Mouse (Mus musculus) testis, adult 2 months (tissue): ENCODE results near the gene Foxj2. TPM values are rescaled to one million over a fixed set of nuclear protein-coding genes. Genes with fewer than 3 reads are reported as not detected.

Experiments used
- H3K27ac ChIP-seq: fragments of 200-500 bp; 2 replicates; pipeline ENCODE4 v1.5.1; 2012; ENCODE audit warnings: low read depth, low read length; ENCODE audit not compliant: control insufficient read depth, insufficient read depth
- H3K27me3 ChIP-seq: fragments of 200-500 bp; 2 replicates; pipeline ENCODE4 v1.6.1; 2012; ENCODE audit warnings: mild to moderate bottlenecking, low read length, moderate library complexity; ENCODE audit not compliant: control insufficient read depth, insufficient read depth
- H3K36me3 ChIP-seq: fragments of 200-500 bp; 2 replicates; pipeline ENCODE4 v1.6.1; 2012; ENCODE audit warnings: mild to moderate bottlenecking, low read length; ENCODE audit not compliant: control insufficient read depth, insufficient read depth
- H3K4me1 ChIP-seq: fragments of 200-500 bp; 2 replicates; pipeline ENCODE4 v1.6.1; 2012; ENCODE audit warnings: low read length; ENCODE audit not compliant: control insufficient read depth, insufficient read depth
- H3K4me3 ChIP-seq: fragments of 200-500 bp; 2 replicates; pipeline ENCODE4 v1.5.1; 2012; ENCODE audit warnings: low read depth, mild to moderate bottlenecking, low read length, moderate library complexity, mixed read lengths; ENCODE audit not compliant: control insufficient read depth
- CTCF ChIP-seq: fragments of 200-500 bp; IDR thresholded peaks from 2 replicates; pipeline ENCODE4 v1.5.1; 2012; ENCODE audit warnings: low read depth, mild to moderate bottlenecking, inconsistent platforms, low read length, moderate library complexity; ENCODE audit not compliant: control insufficient read depth, insufficient read depth, insufficient replicate concordance
- POLR2A ChIP-seq: fragments of 200-500 bp; IDR thresholded peaks from 2 replicates; pipeline ENCODE4 v1.6.1; 2012; ENCODE audit warnings: low read depth, mild to moderate bottlenecking, inconsistent platforms, low read length, moderate library complexity; ENCODE audit not compliant: control insufficient read depth
- polyA plus RNA-seq: library from polyadenylated mRNA; depleted of rRNA; stranded (reverse); fragments of >200 nt; gene quantifications from 2 replicates; pipeline ENCODE4 v1.2.3, GENCODE M21; 2012

Gene Foxj2
- polyA plus RNA-seq, 1 experiment: 3.7 TPM

GRCm38 (mm10) chr6:122820071-122820798 lies 521 bp downstream of the Foxj2 start:
- no peaks in the 10 kb centered on the region for H3K36me3 ChIP-seq
- no peak for TF ChIP-seq CTCF
- no peak for TF ChIP-seq POLR2A
- H3K27ac ChIP-seq: peak overlapping the region; percentile 21; the same call in 1 of the 2 replicates

GRCm38 (mm10) chr6:122820799-122821650 lies 1.3 kb downstream of the Foxj2 start:
- Histone ChIP-seq H3K27me3 (no peaks in the 10 kb centered on the region; the same call in 1 of the 2 replicates), H3K4me3 (peak overlapping the region; percentile 80), H3K36me3 (no peaks in the 10 kb centered on the region), H3K27ac (no peak overlapping the region), H3K4me1 (peaks cover 8% of the 10 kb centered on the region)
- TF ChIP-seq CTCF (no peak), POLR2A (no peak)

More at GRCm38 (mm10) chr6:122820071-122820798, 521 bp downstream of the Foxj2 start:
- no peaks in the 10 kb centered on the region; the same call in 1 of the 2 replicates for H3K27me3 ChIP-seq
- peaks cover 6% of the 10 kb centered on the region for H3K4me1 ChIP-seq
- peak overlapping the region; percentile 80 for H3K4me3 ChIP-seq

GRCm38 (mm10) chr6:122821822-122822221 lies 2.1 kb downstream of the Foxj2 start:
- no peak overlapping the region for H3K27ac ChIP-seq
- H3K4me1 ChIP-seq: peaks cover 12% of the 10 kb centered on the region
- no peak overlapping the region for H3K4me3 ChIP-seq
- TF ChIP-seq POLR2A (no peak), CTCF (no peak)
- H3K27me3 ChIP-seq: no peaks in the 10 kb centered on the region; the same call in 1 of the 2 replicates
- no peaks in the 10 kb centered on the region for H3K36me3 ChIP-seq

- TF ChIP-seq POLR2A: no peak
- TF ChIP-seq CTCF: no peak
- Histone ChIP-seq H3K36me3 (no peaks in the 10 kb centered on the region), H3K27me3 (no peaks in the 10 kb centered on the region; the same call in 1 of the 2 replicates), H3K4me1 (peaks cover 12% of the 10 kb centered on the region), H3K27ac (no peak overlapping the region), H3K4me3 (no peak overlapping the region)
Measured at GRCm38 (mm10) chr6:122824086-122824485, 4.4 kb downstream of the Foxj2 start.

- H3K4me1 ChIP-seq: peaks cover 12% of the 10 kb centered on the region
- no peak overlapping the region for H3K27ac ChIP-seq
- H3K27me3 ChIP-seq: no peaks in the 10 kb centered on the region
- TF ChIP-seq POLR2A (no peak), CTCF (no peak)
- H3K36me3 ChIP-seq: no peaks in the 10 kb centered on the region
- H3K4me3 ChIP-seq: no peak overlapping the region
Measured at GRCm38 (mm10) chr6:122825166-122825565, 5.5 kb downstream of the Foxj2 start.

GRCm38 (mm10) chr6:122825923-122826742 lies 6.4 kb downstream of the Foxj2 start:
- peaks cover 6% of the 10 kb centered on the region for H3K4me1 ChIP-seq
- no peaks in the 10 kb centered on the region for H3K27me3 ChIP-seq
- H3K27ac ChIP-seq: peak overlapping the region; percentile 27
- TF ChIP-seq CTCF (no peak), POLR2A (no peak)
- peak overlapping the region; percentile 59 for H3K4me3 ChIP-seq
- H3K36me3 ChIP-seq: no peaks in the 10 kb centered on the region

GRCm38 (mm10) chr6:122828086-122828485 lies 8.4 kb downstream of the Foxj2 start:
- TF ChIP-seq POLR2A: no peak
- TF ChIP-seq CTCF: peak; percentile 21; the same call in 1 of the 2 replicates
- peaks cover 6% of the 10 kb centered on the region for H3K4me1 ChIP-seq
- no peaks in the 10 kb centered on the region for H3K36me3 ChIP-seq
- H3K27ac ChIP-seq: no peak overlapping the region
- H3K27me3 ChIP-seq: no peaks in the 10 kb centered on the region
- H3K4me3 ChIP-seq: no peak overlapping the region
